Mouse (Mus musculus) cerebellum, adult 8-10 months (tissue): ENCODE measurements around the gene Utrn.
"Not testable (repeated sequence)": the region's sequence is repeated elsewhere in the genome, so short reads cannot be mapped to it uniquely, and the experiment has no call there.

Source experiments
- DNase-seq: peaks from one replicate; pipeline ENCODE4 v3.0.0; 2022

Gene Utrn

DNA sequence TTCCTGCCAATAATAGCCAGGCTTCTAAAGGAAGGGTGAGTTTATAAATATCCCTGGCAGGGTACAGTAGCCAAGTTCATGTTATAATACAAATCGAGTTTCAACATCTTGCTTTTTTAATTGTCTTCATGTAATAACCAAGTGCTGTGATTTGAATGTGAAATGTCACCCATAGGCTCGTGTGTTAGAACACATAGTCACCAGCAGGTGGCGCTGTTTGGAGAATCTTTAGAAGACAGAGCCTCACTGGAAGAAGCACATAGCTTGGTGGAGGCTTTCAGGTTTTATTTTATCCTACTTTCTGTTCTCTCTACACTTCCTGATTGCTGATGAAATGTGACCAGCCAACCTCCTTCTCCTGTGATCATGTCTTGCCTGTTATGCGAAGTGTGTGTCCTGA is 207.1 kb downstream of the Utrn start:
- no peak for DNase-seq

DNA sequence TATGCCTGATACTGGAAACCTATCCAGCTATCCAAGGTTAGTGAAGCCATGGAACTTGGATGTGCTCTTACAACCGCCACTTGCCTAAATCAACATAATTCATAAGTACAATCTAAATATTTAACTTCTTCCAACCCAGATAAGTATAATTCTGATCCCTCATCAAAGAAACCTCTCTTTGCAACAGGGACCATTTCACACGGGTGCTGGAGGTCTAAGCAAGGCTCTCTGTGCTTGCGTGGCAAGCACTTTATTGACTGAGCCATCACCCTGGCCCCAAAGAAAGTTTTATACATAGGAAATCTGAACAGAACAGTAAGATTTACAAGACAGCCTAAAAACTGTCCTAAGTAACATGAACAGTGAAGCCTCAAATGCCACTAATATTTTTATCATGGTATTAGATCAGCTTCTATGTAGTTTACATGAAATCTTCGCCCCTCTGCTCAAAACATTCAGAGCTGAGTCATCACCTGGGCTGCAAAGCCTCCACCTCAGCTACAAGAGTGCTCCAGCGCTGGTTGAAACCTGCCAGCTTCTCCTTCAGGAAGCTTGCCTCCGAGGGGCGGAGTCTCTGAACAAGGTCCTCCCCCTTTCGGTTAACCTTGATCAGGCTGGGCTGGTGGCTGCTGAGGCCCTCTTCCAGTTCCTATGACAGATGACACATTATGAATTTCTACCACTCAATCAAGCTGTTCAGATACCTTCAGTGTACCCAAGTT is 211.0 kb downstream of the Utrn start:
- DNase-seq: no peak

DNA sequence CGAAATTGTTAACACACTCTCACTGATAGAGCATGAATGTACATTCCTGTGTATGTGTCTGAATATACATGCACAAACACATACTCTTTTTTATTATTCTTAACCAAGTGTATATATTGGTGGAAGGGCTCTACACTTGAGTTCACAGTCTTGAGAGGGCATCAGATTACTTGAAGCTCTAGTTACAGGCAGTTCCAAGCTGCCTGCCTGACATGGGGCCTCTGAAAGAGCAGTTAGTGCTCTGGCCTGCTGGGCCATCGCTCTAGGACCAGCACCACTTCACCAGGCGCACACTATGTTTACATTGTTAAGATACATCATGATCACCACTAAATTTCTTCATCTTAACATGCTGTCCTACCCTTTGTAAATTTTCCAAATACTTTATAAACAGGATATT is 216.2 kb downstream of the Utrn start:
- DNase-seq: no peak

DNA sequence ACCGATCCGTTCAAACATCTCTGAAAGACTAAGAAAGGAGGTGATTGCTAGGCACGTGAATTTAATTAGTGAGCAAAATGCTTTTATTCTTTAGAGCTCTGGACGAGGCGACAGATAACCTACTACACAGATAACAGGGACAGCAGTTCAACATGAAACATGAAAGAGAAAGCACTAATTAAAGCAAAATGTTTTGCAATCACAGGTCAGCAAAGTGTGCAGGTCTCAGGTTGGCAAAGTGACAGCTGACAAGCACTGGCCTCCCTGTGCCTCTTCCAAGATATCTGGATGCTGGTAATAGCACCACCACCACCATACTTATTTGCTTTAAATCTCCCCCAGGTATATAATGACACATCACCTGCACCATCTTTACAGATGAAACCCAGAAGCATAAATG is 223.0 kb downstream of the Utrn start:
- DNase-seq: no peak

DNA sequence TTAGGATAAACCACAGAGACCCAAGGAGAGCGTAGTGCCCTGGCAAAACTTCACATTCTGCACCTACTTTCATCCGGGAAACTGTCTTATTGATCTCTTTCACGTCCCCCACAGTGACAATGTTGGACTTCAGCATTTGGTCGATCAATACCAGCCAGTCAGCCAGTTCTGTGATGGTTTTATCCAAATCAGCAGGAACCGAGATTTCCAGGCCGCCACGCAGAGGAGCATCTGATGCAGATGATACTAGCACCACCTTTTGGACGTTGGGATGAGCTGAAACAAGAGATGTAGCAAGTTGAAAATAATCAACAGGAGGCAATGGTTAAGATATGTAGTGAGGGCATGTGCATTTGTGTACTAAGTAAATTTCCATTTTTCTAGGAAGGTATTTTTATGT is 225.8 kb downstream of the Utrn start:
- DNase-seq: no peak

DNA sequence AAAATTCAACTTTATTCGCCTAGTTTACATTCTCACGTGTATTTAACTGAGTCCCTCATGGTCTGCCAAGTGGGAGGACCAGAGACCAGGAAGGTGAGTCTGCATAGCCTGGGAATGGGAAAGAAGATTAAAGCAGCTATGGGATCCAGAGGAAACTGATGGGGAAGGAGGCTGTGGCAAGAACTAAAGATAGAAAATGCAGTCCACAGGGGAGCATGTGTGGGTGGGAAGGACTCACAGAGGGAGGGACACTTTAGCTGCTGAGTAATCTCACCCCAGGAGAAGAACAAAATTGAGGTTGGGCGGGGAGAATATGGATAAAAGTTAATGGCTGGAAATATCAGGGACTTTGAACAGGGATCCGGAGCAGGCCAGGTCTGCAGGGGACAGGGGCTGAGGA is 229.5 kb downstream of the Utrn start:
- DNase-seq: no peak

DNA sequence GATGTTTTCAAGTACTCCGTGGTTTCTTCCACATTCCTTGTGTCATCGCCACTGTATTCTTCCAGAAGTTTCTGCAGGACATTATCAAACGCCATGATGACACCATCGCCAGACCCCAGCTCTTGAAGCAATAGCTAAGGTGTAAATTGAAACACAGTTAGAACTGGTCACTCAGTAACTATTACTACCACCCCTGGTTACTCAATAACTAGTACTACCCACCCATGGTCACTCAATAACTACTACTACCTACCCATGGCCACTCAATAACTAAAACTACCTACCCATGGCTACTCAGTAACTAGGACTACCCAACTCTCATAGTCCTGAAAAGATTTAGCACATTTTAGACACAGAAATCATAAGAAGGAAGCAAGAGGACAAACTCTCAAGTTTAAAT is 235.2 kb downstream of the Utrn start:
- DNase-seq: no peak

DNA sequence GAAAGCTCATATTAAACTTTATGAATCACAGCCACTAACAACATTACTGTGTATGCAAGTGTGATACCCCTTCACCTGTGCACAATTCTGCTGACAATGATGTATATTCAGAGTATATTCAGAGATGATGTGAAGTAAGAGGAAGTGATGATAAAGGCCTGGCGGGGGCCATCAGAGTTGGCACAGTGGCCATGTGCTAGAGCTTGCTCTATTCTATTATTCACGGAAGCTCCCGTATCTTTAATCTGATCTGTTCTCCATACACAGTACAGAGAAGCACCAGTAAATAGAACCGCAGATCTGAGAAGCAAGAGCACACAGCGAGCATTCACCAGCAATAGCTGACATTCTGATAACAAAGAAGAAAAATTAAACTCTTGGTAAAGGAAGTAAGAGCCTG is 238.2 kb downstream of the Utrn start:
- DNase-seq: no peak

DNA sequence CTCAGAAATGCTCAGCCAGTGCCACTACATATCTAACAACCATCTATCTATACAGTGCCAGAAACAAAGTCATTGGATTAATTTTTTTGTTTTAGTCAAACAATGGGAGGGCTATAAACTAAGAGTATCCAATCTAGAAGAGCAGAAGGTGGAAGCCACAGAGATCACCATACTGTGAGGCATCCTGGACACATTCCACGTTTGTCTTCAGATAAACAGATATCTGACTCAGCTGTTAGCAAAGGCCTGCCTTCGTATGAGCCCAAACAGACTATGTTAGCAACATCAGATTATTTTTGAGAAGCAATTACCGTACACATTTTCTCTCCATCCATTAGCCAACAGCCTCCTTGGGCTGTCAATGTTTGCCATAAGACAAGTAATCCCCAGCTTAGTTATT is 250.8 kb downstream of the Utrn start:
- DNase-seq: no peak

DNA sequence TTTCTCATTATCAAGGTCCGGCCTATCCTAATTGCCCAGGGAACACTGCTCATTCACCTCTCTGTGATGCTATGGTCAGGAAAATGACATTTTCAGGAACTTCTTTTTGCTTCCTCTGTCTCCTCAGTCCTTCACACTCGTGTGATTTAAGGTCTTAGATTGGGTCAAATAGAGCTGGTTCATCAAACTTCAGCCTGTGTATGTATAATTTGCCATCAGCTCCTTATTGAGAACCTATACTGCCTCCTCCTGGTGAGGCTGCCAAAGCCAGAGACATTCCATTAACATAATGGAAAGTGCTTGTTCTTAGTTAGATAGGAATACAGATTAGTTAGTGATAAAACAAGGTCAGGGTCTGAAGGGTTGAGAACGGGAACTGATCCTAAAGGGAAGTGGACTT is 253.4 kb downstream of the Utrn start:
- DNase-seq: no peak

DNA sequence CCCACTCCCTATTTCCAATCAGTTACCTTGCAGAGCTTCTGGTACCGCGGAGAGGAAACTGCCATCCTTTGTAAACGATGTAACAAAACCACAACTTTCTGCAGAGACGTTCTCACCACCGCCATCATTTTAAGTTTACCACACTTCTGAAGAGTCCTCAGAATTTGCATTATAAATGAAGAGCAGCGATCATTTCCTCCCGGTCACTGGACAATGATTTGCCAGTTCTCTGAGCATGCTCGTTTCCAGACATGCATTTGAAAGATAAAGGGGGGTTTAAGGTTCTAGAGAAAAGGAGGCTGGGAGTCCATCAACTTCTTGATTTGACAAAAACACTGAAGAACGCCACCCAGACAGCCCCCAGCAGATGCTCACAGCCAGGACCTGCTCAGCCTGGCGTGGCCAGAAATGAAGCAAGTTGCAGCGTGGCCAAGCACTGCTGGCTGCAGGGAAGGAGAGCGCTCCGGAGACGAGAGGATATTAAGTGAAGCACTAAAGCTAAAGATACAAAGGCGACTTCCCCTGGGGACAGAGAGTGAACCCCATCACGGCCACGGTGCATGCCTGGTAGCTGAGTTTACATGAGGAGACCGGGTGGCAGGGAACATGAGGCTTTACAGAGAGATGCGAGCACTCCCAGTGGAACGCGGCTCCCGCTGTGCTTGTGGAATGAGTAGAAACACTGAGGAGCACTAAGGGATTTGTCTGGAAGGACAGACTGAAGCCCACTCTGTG is 254.5 kb downstream of the Utrn start:
- DNase-seq: peak; percentile 28

DNA sequence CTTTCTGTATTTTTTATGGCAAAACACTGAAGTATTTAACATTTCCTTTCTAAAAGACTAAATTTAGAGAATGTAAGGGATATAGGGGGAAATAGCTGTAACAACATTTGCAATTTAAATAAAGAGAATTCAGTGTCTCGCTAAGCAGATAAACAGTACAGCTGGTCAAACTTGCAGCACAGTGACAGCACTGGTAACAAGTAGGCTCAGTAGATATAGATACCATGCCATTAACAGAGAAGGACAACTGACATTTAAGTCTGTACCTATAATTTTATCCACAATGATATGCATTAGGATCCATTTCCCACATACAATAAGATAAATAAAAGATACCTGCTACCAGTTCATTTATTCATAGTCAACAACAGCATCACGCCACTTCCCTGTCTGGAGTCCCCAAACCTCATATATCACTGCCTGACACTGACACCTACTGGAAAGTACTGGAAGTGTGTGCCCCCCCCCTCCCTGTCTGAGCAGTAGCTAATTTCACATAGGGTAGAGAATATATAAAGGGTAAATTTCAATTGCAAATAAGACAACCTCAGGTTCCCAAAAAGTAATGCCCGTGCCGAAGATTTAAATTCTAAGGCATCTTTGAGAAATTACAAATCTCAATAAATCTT is 256.8 kb downstream of the Utrn start:
- peak; percentile 33 for DNase-seq

DNA sequence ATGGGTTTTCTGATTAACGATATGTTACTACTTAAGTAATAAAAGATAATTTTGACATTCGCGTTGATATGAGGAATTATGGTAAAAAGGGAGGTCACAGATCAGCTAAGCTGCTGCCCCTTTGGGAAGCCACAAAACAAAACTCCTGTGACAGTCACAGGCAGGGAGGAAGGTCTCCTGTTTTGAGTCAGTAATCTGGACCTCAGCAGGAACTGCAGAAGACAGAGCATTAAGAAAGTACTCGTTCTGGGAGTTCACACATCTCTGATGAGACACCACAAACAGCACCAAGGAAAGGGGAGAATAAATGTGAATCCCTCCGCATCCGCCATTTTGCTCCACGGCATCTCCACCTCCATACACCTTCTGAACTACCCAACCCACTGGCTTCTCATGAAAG is 259.3 kb downstream of the Utrn start:
- DNase-seq: no peak

DNA sequence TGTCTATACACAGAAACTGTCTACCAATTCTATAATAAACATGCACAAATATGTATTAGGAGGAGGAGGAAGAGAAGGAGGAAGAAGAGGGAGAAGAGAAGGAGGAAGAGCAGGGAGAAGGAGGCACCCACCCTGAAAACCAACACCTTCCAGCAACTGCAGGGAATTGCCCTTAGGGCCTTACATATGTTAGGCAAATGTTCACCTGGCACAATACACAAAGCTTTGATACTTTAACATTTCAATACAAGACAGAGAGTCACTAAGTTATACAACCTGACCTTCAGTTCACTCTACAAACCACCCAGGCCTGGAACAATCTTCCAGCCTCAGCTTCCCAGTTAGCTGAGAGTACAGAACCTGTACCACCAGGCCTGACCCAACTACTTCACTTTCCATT is 260.5 kb downstream of the Utrn start:
- no peak for DNase-seq

DNA sequence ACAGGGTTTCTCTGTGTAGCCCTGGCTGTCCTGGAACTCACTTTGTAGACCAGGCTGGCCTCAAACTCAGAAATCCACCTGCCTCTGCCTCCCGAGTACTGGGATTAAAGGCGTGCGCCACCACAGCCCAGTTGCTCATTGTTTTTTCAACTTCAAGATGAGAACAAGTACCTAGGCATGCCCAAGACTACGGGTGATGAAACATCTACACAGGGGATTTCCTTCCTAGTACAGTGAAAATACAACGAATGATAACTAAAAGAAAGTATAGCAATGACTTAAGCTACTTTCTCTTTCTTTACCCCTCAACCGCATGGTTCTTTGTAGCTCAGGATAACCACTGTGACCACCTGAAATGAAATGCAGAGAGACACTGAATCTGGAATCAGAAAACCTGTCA is 262.0 kb downstream of the Utrn start:
- not testable (repeated sequence) for DNase-seq

DNA sequence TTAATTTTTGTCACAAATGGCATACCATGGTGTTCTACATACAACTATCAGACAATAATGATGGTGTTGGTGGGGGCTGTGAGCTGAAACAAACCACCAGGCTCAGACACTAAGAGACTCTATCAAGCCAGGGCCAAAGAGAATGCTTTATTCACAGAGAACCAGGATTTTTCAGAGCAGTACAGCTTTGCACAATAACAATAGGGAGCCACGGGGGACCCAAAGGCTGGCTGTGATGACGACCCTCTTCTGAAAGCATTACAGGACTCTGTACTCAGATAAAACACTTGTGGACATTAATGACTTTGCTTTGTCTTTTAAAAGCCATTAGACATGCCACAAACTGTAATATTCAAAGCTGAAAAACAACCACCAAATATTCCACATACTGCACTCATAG is 273.8 kb downstream of the Utrn start:
- no peak for DNase-seq

DNA sequence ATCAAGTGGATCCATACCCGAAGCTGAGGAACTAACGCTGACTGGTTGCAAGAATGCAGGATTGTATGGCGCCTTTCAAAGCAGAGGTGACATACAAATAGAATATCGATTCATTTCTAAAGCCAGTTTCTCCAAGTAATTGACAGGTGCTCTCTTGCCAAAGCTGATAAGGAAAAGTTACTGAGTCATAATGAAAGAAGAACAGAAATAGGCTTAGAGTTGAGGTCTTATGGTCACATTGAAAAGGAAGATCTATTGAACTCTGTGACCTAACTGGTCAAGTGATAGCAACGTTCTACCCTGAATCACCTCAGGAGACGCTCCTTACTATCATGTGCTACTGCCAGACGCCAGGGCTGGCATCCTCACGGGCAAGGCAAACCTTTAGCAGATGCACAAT is 274.2 kb downstream of the Utrn start:
- DNase-seq: no peak

DNA sequence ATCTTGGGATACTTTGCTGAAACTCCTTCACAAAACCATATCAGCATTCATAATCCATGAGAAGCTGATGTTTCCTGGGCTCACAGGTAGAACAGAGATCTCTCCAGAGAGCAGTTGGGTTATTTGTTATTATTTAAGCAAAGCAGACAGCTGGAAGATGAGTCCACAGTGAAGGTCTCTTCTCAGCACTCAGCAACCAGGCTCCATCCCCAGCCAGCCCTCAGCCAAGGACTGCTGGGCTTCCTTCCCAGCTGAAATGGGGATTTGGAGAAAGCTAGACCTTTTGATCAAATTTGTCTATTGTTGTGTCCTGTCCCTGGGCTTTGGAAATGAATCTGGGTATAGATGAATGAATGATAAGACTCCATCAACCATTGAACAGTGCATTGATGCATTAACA is 276.1 kb downstream of the Utrn start:
- DNase-seq: no peak

DNA sequence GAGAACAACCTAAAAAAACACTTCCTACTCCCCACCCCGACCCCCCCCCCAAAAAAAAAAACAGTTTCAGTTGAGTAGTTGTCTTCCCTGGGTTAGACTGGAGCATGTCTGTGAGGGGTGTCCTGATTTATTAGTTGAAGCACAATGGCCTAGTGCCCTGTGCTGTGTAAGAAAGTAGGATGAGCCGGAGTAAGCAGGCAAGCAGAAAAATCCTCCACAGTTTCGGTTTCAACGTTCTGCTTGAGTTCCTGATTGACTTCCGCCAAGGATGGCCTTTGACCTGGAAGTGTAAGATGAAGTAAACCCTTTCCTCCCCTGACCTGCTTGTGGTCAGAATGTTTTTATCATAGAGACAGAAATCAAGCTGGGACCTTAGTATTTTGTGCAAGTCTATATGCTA is 277.2 kb downstream of the Utrn start:
- DNase-seq: no peak

DNA sequence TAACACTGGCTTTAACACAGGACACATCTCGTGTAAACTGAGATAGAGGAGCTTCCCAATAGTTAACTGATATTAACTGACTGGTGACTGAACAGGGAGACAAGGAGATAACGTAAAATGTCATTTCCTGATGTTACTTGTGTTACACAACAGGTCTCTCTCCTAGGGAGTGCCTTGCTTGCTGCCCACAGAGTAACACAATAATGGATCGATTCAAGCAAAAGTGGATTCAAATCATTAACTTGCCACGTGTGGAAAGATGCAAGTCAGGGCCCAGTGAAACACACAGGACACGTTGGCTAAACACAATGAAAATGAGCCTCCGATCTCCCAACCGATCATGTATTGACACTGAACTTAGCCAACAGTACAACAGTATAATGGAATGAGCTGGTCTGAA is 281.1 kb downstream of the Utrn start:
- no peak for DNase-seq

DNA sequence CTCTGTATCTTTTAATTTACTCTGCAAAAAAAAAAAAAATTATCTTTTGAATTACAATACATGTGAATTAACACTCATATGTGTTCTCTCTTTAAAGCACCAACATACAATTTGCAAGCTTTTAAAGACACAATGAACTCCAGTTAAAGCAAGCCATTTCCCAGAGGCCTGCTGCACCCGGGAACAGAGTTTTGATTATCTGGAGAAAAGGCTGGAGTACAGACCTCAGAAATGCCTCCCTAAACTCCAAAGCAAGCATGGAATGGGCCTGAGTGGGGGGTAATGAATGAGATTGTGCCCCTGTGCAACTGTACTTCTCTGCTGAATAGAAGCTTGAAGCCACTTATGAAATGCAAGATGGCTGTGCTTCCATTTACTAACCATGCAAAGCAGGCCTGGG is 281.8 kb downstream of the Utrn start:
- no peak for DNase-seq

DNA sequence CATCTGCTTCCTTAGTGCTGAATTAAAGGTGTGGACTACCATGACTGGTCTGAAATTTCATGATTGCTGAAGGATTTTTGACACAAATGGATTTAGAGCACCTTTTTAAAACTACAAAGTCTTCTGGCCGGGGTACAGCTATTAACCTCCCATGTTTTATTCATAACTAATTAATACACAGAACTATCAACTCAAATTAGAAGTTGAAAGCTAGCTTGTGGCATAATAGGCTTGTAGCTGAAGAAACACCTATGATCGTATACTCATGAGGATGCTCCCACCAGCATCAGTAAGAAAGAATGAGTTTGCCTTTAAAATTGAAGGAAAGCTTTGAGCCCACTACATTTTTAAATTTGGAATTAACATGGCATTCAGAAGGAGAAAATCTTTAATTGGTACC is 282.3 kb downstream of the Utrn start:
- DNase-seq: no peak

DNA sequence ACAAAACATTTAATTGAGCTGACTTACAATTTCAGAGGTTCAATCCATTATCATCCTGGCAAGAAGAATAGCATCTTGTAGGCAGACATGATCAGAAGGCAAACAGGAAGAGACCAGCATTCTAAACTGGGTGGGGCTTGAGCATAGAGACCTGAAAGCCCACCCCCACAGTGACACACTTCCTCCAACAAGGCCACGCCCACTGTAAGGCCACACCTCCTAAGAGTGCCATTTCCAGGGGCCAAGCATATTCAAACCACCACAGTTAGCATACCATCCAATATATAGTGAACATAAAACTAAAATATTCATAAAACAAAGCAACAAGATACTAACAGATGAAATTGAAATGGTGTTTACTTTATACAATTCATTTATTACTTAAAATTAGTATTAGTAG is 283.0 kb downstream of the Utrn start:
- no peak for DNase-seq

DNA sequence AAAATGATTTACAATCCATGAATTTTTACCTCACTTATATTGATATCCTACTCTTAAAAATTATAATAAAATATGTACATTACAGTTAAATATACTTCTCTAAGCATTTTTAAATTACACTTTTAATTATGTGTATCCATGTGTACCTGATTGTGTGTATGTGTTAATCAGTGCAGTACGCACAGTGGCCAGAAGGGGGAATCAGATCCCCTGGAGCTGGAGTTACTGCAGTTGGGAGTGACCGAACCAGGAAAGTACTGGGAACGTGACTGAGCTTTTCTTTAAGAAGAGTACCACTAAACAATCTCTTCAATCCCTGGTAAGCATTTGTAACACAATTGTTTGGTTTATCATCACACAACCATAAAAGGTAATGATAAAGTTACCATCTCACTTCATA is 285.7 kb downstream of the Utrn start:
- no peak for DNase-seq

DNA sequence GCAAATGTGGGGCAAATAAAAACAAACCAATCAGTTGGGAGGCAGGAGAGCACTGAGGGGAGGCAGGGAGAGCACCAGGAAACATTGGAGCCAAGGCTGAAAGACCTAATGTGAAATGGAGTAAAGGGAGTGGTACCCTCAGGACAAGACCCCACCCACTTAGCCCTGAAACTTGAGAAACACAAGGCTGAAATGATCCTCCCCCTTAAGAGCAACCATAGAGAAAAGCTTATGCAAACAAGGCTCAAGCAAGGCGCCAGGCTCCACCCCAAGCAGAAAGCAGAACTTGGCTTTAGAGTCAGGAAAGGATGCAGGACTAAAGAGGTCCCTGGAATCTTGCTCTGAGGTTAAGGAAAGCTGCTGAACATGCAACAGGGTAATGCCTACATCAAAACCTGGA is 290.1 kb downstream of the Utrn start:
- no peak for DNase-seq
